Mouse (Mus musculus): ENCODE measurements around the gene Mtmr10.

DNA sequence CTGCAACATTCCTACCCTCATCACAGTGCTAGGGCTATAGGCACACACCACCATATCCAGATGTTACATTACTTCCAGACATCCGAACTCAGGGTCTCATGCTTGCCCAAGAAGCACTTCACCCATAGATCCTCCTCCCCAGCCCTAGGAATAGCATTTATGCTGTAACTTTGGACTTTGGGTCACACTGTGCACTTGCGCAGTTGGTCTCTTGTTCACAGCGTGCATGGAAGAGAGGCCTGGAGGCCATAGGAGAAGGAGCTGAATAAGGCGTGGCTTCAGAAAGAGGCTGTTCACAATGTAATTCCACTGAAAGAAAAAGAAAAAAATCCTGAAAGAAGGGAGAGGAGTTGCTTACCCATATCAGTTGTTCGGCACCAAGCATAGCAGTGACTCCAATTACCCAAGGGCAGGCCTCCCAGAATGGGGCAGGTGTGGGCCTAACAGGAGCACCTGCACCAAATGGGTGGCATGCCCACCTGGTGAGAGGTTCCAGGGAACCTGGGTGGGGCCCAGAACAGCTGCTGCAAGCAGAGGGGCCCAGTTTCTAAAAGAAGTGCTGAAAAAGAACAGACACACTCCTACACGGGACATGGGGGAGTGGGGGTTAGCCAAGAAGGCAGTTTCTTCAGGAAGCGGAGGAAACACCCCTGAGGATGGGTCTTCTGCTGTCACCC lies 48.9 kb upstream of the Mtmr10 start:
- TF ChIP-seq CTCF (conservative IDR thresholded peaks at IDR 0.05; ENCODE audit: insufficient read depth, insufficient read length, low read depth, low read length) (no peak), POLR2A (IDR thresholded peaks at IDR 0.05; ENCODE audit: low read depth, low read length) (no peak)
